Mouse (Mus musculus): ENCODE data around the gene Nedd4. TPM values are rescaled to one million over a fixed set of nuclear protein-coding genes. Genes with fewer than 3 reads are reported as not detected.

Nedd4 gene
- polyA plus RNA-seq, 1 experiment: 215 TPM

- peak; percentile 71 for TF ChIP-seq CTCF (IDR thresholded peaks at IDR 0.05; ENCODE audit: control insufficient read depth, insufficient read depth, insufficient read length)
- no peak for TF ChIP-seq MYOD1 (IDR thresholded peaks at IDR 0.05; ENCODE audit: control insufficient read depth, insufficient read length, low read depth)
These were observed 7.4 kb upstream of the Nedd4 start for GRCm38 (mm10) chr9:72654593-72655242.

GRCm38 (mm10) chr9:72655602-72656001, 6.5 kb upstream of the Nedd4 start:
- Histone ChIP-seq H3K4me3 (ENCODE audit: insufficient read depth, poor library complexity, severe bottlenecking) (no peak overlapping the region), H3ac (ENCODE audit: control insufficient read depth, insufficient read length, low read depth) (no peak overlapping the region), H3K36me3 (ENCODE audit: control insufficient read depth, insufficient read depth) (no peaks in the 10 kb centered on the region), H3K27me3 (ENCODE audit: control insufficient read depth, insufficient read depth, insufficient read length) (no peaks in the 10 kb centered on the region), H3K79me3 (ENCODE audit: low read depth) (no peaks in the 10 kb centered on the region), H3K79me2 (ENCODE audit: control insufficient read depth, insufficient read depth) (no peaks in the 10 kb centered on the region)
- TF ChIP-seq MYOG (IDR thresholded peaks at IDR 0.05; ENCODE audit: control insufficient read depth, extremely low read depth, insufficient read length): no peak
- TF ChIP-seq MAX (IDR thresholded peaks at IDR 0.05): no peak
- no peak for TF ChIP-seq USF1 (IDR thresholded peaks at IDR 0.05; ENCODE audit: low read depth)
- TF ChIP-seq MYOD1 (IDR thresholded peaks at IDR 0.05; ENCODE audit: control insufficient read depth, insufficient read length, low read depth): no peak
- TF ChIP-seq CTCF (IDR thresholded peaks at IDR 0.05; ENCODE audit: control insufficient read depth, insufficient read depth, insufficient read length): no peak
- no peak for TF ChIP-seq FOSL1 (IDR thresholded peaks at IDR 0.05; ENCODE audit: insufficient read depth, low read length, poor library complexity, severe bottlenecking)
- TF ChIP-seq CEBPB (IDR thresholded peaks at IDR 0.05; ENCODE audit: low read depth): no peak

More at GRCm38 (mm10) chr9:72654593-72655242, 7.4 kb upstream of the Nedd4 start:
- Histone ChIP-seq H3K4me3 (ENCODE audit: insufficient read depth, poor library complexity, severe bottlenecking) (no peak overlapping the region), H3K79me3 (ENCODE audit: low read depth) (no peaks in the 10 kb centered on the region), H3K27me3 (ENCODE audit: control insufficient read depth, insufficient read depth, insufficient read length) (no peaks in the 10 kb centered on the region), H3K79me2 (ENCODE audit: control insufficient read depth, insufficient read depth) (no peaks in the 10 kb centered on the region), H3ac (ENCODE audit: control insufficient read depth, insufficient read length, low read depth) (no peak overlapping the region), H3K36me3 (ENCODE audit: control insufficient read depth, insufficient read depth) (no peaks in the 10 kb centered on the region)

- Histone ChIP-seq H3K79me2 (ENCODE audit: control insufficient read depth, insufficient read depth) (no peaks in the 10 kb centered on the region), H3K36me3 (ENCODE audit: control insufficient read depth, insufficient read depth) (no peaks in the 10 kb centered on the region), H3K27me3 (ENCODE audit: control insufficient read depth, insufficient read depth, insufficient read length) (no peaks in the 10 kb centered on the region), H3K79me3 (ENCODE audit: low read depth) (no peaks in the 10 kb centered on the region), H3ac (ENCODE audit: control insufficient read depth, insufficient read length, low read depth) (no peak overlapping the region), H3K4me3 (ENCODE audit: insufficient read depth, poor library complexity, severe bottlenecking) (no peak overlapping the region)
- TF ChIP-seq CEBPB (IDR thresholded peaks at IDR 0.05; ENCODE audit: low read depth) (no peak), USF1 (IDR thresholded peaks at IDR 0.05; ENCODE audit: low read depth) (no peak), MYOD1 (IDR thresholded peaks at IDR 0.05; ENCODE audit: control insufficient read depth, insufficient read length, low read depth) (no peak), CTCF (IDR thresholded peaks at IDR 0.05; ENCODE audit: control insufficient read depth, insufficient read depth, insufficient read length) (no peak), MAX (IDR thresholded peaks at IDR 0.05) (no peak), MYOG (IDR thresholded peaks at IDR 0.05; ENCODE audit: control insufficient read depth, extremely low read depth, insufficient read length) (no peak), FOSL1 (IDR thresholded peaks at IDR 0.05; ENCODE audit: insufficient read depth, low read length, poor library complexity, severe bottlenecking) (no peak)
These were observed 5.7 kb upstream of the Nedd4 start for GRCm38 (mm10) chr9:72656491-72656890.

- H3ac ChIP-seq (ENCODE audit: control insufficient read depth, insufficient read length, low read depth): no peak overlapping the region
- H3K4me3 ChIP-seq (ENCODE audit: insufficient read depth, poor library complexity, severe bottlenecking): no peak overlapping the region
- no peaks in the 10 kb centered on the region for H3K36me3 ChIP-seq (ENCODE audit: control insufficient read depth, insufficient read depth)
- H3K27me3 ChIP-seq (ENCODE audit: control insufficient read depth, insufficient read depth, insufficient read length): no peaks in the 10 kb centered on the region
- H3K79me2 ChIP-seq (ENCODE audit: control insufficient read depth, insufficient read depth): no peaks in the 10 kb centered on the region
- no peak for TF ChIP-seq CTCF (IDR thresholded peaks at IDR 0.05; ENCODE audit: control insufficient read depth, insufficient read depth, insufficient read length)
- no peaks in the 10 kb centered on the region for H3K79me3 ChIP-seq (ENCODE audit: low read depth)
These were observed 5.2 kb upstream of the Nedd4 start for GRCm38 (mm10) chr9:72656940-72657339.

GRCm38 (mm10) chr9:72657694-72658093, 4.5 kb upstream of the Nedd4 start:
- H3ac ChIP-seq (ENCODE audit: control insufficient read depth, insufficient read length, low read depth): no peak overlapping the region
- TF ChIP-seq MYOD1 (IDR thresholded peaks at IDR 0.05; ENCODE audit: control insufficient read depth, insufficient read length, low read depth) (no peak), MYOG (IDR thresholded peaks at IDR 0.05; ENCODE audit: control insufficient read depth, extremely low read depth, insufficient read length) (no peak), USF1 (IDR thresholded peaks at IDR 0.05; ENCODE audit: low read depth) (no peak), MAX (IDR thresholded peaks at IDR 0.05) (no peak), CEBPB (IDR thresholded peaks at IDR 0.05; ENCODE audit: low read depth) (no peak), CTCF (IDR thresholded peaks at IDR 0.05; ENCODE audit: control insufficient read depth, insufficient read depth, insufficient read length) (no peak), FOSL1 (IDR thresholded peaks at IDR 0.05; ENCODE audit: insufficient read depth, low read length, poor library complexity, severe bottlenecking) (no peak)
- H3K79me2 ChIP-seq (ENCODE audit: control insufficient read depth, insufficient read depth): peaks cover 6% of the 10 kb centered on the region
- peaks cover 4% of the 10 kb centered on the region for H3K79me3 ChIP-seq (ENCODE audit: low read depth)
- no peak overlapping the region for H3K4me3 ChIP-seq (ENCODE audit: insufficient read depth, poor library complexity, severe bottlenecking)
- H3K36me3 ChIP-seq (ENCODE audit: control insufficient read depth, insufficient read depth): no peaks in the 10 kb centered on the region
- no peaks in the 10 kb centered on the region for H3K27me3 ChIP-seq (ENCODE audit: control insufficient read depth, insufficient read depth, insufficient read length)

- TF ChIP-seq MAX (IDR thresholded peaks at IDR 0.05) (no peak), USF1 (IDR thresholded peaks at IDR 0.05; ENCODE audit: low read depth) (no peak), FOSL1 (IDR thresholded peaks at IDR 0.05; ENCODE audit: insufficient read depth, low read length, poor library complexity, severe bottlenecking) (no peak), CTCF (IDR thresholded peaks at IDR 0.05; ENCODE audit: control insufficient read depth, insufficient read depth, insufficient read length) (no peak), MYOG (IDR thresholded peaks at IDR 0.05; ENCODE audit: control insufficient read depth, extremely low read depth, insufficient read length) (no peak), CEBPB (IDR thresholded peaks at IDR 0.05; ENCODE audit: low read depth) (no peak), MYOD1 (IDR thresholded peaks at IDR 0.05; ENCODE audit: control insufficient read depth, insufficient read length, low read depth) (no peak)
- Histone ChIP-seq H3K36me3 (ENCODE audit: control insufficient read depth, insufficient read depth) (peaks cover 12% of the 10 kb centered on the region), H3K27me3 (ENCODE audit: control insufficient read depth, insufficient read depth, insufficient read length) (no peaks in the 10 kb centered on the region), H3ac (ENCODE audit: control insufficient read depth, insufficient read length, low read depth) (no peak overlapping the region), H3K79me2 (ENCODE audit: control insufficient read depth, insufficient read depth) (peaks cover 30% of the 10 kb centered on the region), H3K4me3 (ENCODE audit: insufficient read depth, poor library complexity, severe bottlenecking) (no peak overlapping the region), H3K79me3 (ENCODE audit: low read depth) (peaks cover 26% of the 10 kb centered on the region)
These were observed 2.0 kb upstream of the Nedd4 start for GRCm38 (mm10) chr9:72660139-72660538.
